Mouse (Mus musculus) cerebellum, adult 9-11 months (tissue): ENCODE results near the gene Gm49630.
"Not testable (repeated sequence)": the region's sequence is repeated elsewhere in the genome, so short reads cannot be mapped to it uniquely, and the experiment has no call there.

Source experiments
- DNase-seq: peaks from one replicate; pipeline ENCODE4 v3.0.0; 2022

The Gm49630 gene

GRCm38 (mm10) chr17:7371879-7372278, at the start of gene Gm49630:
Gene Gm49630, minus strand, starts transcription at chr17:7371979.
- DNase-seq, result not testable (repeated sequence)

- not testable (repeated sequence) for DNase-seq
These were observed 48.6 kb upstream of the Gm49630 start for GRCm38 (mm10) chr17:7420191-7420973.

- DNase-seq, result not testable (repeated sequence)
These were observed 43.0 kb upstream of the Gm49630 start for GRCm38 (mm10) chr17:7414601-7415310.

GRCm38 (mm10) chr17:7413336-7413735, 41.6 kb upstream of the Gm49630 start:
- DNase-seq, result not testable (repeated sequence)

GRCm38 (mm10) chr17:7399770-7400169, 28.0 kb upstream of the Gm49630 start:
- DNase-seq, result not testable (repeated sequence)

- DNase-seq, result not testable (repeated sequence)
These were observed 26.5 kb upstream of the Gm49630 start for GRCm38 (mm10) chr17:7398198-7398847.

- DNase-seq, result not testable (repeated sequence)
These were observed 25.3 kb upstream of the Gm49630 start for GRCm38 (mm10) chr17:7397079-7397478.

GRCm38 (mm10) chr17:7396288-7396687, 24.5 kb upstream of the Gm49630 start:
- not testable (repeated sequence) for DNase-seq

- DNase-seq, result not testable (repeated sequence)
These were observed 23.9 kb upstream of the Gm49630 start for GRCm38 (mm10) chr17:7395671-7396070.

- not testable (repeated sequence) for DNase-seq
These were observed 23.3 kb upstream of the Gm49630 start for GRCm38 (mm10) chr17:7395116-7395515.

- DNase-seq, result not testable (repeated sequence)
These were observed 18.1 kb upstream of the Gm49630 start for GRCm38 (mm10) chr17:7389898-7390297.

- DNase-seq, result not testable (repeated sequence)
These were observed 17.2 kb upstream of the Gm49630 start for GRCm38 (mm10) chr17:7388958-7389356.

GRCm38 (mm10) chr17:7388341-7388957, 16.7 kb upstream of the Gm49630 start:
- not testable (repeated sequence) for DNase-seq

GRCm38 (mm10) chr17:7386016-7386415, 14.2 kb upstream of the Gm49630 start:
- DNase-seq, result not testable (repeated sequence)

- not testable (repeated sequence) for DNase-seq
These were observed 13.6 kb upstream of the Gm49630 start, which contains the start of gene Unc93a2 for GRCm38 (mm10) chr17:7385364-7385763. Gene Unc93a2, minus strand, starts transcription at chr17:7385464.

GRCm38 (mm10) chr17:7383167-7384143, 11.7 kb upstream of the Gm49630 start:
- not testable (repeated sequence) for DNase-seq

- DNase-seq, result not testable (repeated sequence)
These were observed 10.9 kb upstream of the Gm49630 start for GRCm38 (mm10) chr17:7382711-7383110.

- DNase-seq, result not testable (repeated sequence)
These were observed 6.1 kb upstream of the Gm49630 start for GRCm38 (mm10) chr17:7377907-7378306.

- DNase-seq, result not testable (repeated sequence)
These were observed 5.3 kb upstream of the Gm49630 start for GRCm38 (mm10) chr17:7376951-7377700.

GRCm38 (mm10) chr17:7369401-7369800, 2.4 kb downstream of the Gm49630 start:
- not testable (repeated sequence) for DNase-seq
